Mouse (Mus musculus): ENCODE data around the gene Mif4gd.

DNA sequence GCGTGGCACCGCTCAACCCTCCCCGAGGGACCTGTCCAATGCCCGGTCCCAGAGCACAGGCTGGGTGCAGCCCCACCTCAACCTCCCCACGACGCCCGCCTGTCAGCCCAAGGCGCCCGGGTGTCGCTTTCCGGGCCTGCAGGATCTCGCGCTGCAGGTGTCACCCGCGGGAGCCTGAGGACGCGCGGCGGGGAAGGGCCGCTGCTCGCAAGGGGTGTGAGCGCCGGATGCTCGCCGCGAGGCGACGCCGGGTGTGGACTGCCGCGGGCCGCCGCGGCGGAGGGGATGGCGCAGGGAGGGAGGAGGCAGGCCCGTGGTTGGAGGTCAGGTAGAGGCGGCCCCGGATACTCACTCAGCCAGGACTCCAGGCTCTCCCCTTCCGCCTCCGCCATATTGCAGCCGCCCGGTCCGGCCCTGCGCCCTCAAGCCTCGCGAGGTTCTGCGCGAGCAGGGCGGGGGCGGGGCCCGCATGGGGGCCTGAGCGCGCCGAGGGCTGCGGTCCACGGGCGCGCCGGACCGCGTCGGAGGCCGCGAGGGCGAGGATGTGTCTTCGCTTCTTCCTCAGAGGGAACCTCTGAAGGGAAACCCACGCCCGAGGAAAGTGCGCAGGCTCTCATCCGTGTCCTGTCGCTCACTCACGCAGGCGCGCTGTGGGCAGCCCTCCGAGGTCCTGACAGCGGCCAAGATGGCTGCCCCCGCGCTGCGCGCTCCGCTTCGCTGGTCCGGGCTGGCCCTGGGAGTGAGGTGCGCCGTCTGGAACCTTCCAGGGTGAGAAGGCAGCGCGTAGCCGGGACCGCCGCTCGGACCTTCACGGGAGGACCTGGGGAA is 9.1 kb downstream of the Mif4gd start, which contains the start of the genes Mrps7 and Gga3:
- TF ChIP-seq CTCF (IDR thresholded peaks at IDR 0.05; ENCODE audit: extremely low read depth, insufficient read depth, low read length) (no peak), POLR2A (IDR thresholded peaks at IDR 0.05; ENCODE audit: extremely low read depth, insufficient read depth, low read length) (peak; percentile 54; the same call in 1 of the 2 replicates)

Measured in cortical plate, adult 2 months (tissue).